Mouse (Mus musculus): ENCODE measurements around the gene Uox. TPM values are rescaled to one million over a fixed set of nuclear protein-coding genes. Genes with fewer than 3 reads are reported as not detected.

Gene Uox
- total and polyA plus RNA-seq, 2 experiments from 2014 or later, result 0.16 to 0.20 TPM

DNA sequence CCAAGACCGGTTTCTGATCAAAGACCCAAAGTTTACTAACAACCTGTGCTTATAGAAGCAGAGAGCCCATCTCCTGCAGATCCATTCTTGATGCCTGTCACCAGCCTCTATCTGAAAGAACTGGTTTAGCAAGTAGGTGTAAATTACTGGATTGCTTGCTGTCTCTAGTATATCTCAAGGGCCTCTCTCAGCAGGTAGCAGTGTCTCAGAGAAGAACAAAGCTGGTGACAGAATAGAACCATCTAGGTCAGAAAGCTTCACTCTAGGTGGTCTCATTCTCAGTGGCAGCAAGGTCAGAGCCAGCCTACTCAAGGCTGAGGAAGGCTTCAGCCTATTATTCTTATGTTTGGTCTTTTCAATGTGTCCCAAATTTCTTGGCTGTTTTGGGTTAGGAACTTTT, 26.6 kb upstream of the Uox start:
- no peak overlapping the region for H3K4me3 ChIP-seq (ENCODE audit: low read length)
- no peak overlapping the region for H3K9ac ChIP-seq (replicated peaks; ENCODE audit: low read length)
- DNase-seq (ENCODE audit: low spot score) (no peak), ATAC-seq (no peak)
- H3K36me3 ChIP-seq (ENCODE audit: insufficient read depth, low read length), result no peaks in the 10 kb centered on the region
- TF ChIP-seq CTCF (IDR thresholded peaks at IDR 0.05; ENCODE audit: low read depth), result no peak
- no peaks in the 10 kb centered on the region for H3K27me3 ChIP-seq (ENCODE audit: insufficient read depth, low read length)
- H3K4me1 ChIP-seq (ENCODE audit: insufficient read depth, low read length), result no peaks in the 10 kb centered on the region
- no peak overlapping the region for H3K27ac ChIP-seq
- WGBS, result 27% methylated on average over 1 of the region's 1 CpGs
- H3K9me3 ChIP-seq (ENCODE audit: low read length), result no peaks in the 10 kb centered on the region
- no peak overlapping the region for H3K4me2 ChIP-seq (ENCODE audit: low read depth, low read length)

DNA sequence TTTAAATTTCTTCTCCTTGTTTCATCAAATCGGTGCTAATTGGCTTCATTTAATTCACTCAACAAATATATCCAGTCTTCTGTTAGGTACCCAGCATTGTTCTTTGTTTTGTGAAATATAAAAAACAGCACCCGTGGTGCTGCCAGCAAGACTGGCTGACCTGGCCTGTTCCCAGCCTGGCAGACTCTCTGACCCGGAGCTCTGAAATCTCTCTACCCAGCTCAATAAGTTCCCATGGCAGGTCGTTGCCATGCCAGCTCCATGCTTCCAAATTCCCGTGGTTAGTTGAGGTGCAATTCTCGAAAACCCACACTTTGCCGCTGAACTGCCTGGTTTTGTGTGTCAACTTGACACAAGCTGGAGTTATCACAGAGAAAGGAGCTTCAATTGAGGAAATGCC, 15.4 kb upstream of the Uox start:
- ATAC-seq, result no peak
- H3K27me3 ChIP-seq (ENCODE audit: insufficient read depth, low read length), result no peaks in the 10 kb centered on the region
- H3K4me2 ChIP-seq (ENCODE audit: low read depth, low read length), result no peak overlapping the region
- no peak for DNase-seq (ENCODE audit: low spot score)
- 53% methylated on average over 7 of the region's 7 CpGs for WGBS
- H3K36me3 ChIP-seq (ENCODE audit: insufficient read depth, low read length), result no peaks in the 10 kb centered on the region
- no peak for TF ChIP-seq CTCF (IDR thresholded peaks at IDR 0.05; ENCODE audit: low read depth)
- no peak overlapping the region for H3K9ac ChIP-seq (replicated peaks; ENCODE audit: low read length)
- H3K4me3 ChIP-seq (ENCODE audit: low read length), result no peak overlapping the region
- no peaks in the 10 kb centered on the region for H3K9me3 ChIP-seq (ENCODE audit: low read length)
- H3K27ac ChIP-seq, result no peak overlapping the region
- no peaks in the 10 kb centered on the region for H3K4me1 ChIP-seq (ENCODE audit: insufficient read depth, low read length)

DNA sequence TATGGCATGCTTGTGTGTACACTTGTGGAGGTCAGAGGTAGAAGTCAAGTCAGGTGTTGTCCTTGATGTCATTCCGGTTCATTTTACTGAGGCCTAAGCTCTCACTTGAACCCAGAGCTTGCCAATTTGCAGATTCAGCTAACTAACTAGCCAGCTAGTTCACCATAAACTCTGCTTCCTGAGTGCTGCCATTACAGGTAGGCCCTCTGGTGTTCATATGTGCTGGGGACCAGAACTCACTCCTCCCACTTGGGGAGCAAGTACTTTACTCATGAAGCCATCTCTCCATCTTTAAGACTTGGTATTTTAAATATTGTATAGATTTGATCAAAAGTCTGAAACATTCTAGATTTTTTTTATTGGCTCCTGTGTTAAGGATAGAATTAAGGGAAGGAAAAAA, 13.7 kb upstream of the Uox start:
- Histone ChIP-seq H3K36me3 (ENCODE audit: insufficient read depth, low read length) (no peaks in the 10 kb centered on the region), H3K9ac (replicated peaks; ENCODE audit: low read length) (no peak overlapping the region), H3K9me3 (ENCODE audit: low read length) (no peaks in the 10 kb centered on the region), H3K27ac (no peak overlapping the region), H3K4me3 (ENCODE audit: low read length) (no peak overlapping the region), H3K27me3 (ENCODE audit: insufficient read depth, low read length) (no peaks in the 10 kb centered on the region), H3K4me2 (ENCODE audit: low read depth, low read length) (no peak overlapping the region), H3K4me1 (ENCODE audit: insufficient read depth, low read length) (no peaks in the 10 kb centered on the region)
- 79% methylated on average over 1 of the region's 1 CpGs for WGBS
- DNase-seq (ENCODE audit: low spot score) (no peak), ATAC-seq (no peak)
- TF ChIP-seq CTCF (IDR thresholded peaks at IDR 0.05; ENCODE audit: low read depth), result peak; percentile 5; the same call in 1 of the 2 replicates

DNA sequence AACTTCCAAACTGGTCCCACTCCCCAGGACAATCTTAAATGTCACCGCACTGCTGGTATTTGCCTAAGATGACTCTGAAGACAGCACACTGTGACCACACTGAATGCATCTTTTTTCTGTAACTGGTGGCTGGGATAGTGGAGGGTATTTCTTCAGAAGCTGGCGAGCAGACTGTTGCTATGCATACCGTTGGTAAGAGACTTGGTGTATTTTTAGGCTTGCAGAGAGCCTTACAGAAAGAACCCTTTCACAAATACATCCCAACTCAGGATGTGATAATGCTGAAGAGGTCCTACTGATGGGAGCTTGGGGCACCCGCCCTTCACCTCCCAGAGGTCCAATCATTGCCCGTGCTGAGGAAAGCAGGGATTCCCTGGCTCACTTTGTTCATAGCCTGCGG, 12.7 kb upstream of the Uox start:
- WGBS, result 85% methylated on average over 6 of the region's 6 CpGs
- H3K27me3 ChIP-seq (ENCODE audit: insufficient read depth, low read length), result no peaks in the 10 kb centered on the region
- no peaks in the 10 kb centered on the region for H3K4me1 ChIP-seq (ENCODE audit: insufficient read depth, low read length)
- H3K36me3 ChIP-seq (ENCODE audit: insufficient read depth, low read length), result no peaks in the 10 kb centered on the region
- H3K9ac ChIP-seq (replicated peaks; ENCODE audit: low read length), result no peak overlapping the region
- no peak for DNase-seq (ENCODE audit: low spot score)
- TF ChIP-seq CTCF (IDR thresholded peaks at IDR 0.05; ENCODE audit: low read depth), result no peak
- no peak for ATAC-seq
- H3K4me3 ChIP-seq (ENCODE audit: low read length), result no peak overlapping the region
- H3K9me3 ChIP-seq (ENCODE audit: low read length), result no peaks in the 10 kb centered on the region
- no peak overlapping the region for H3K4me2 ChIP-seq (ENCODE audit: low read depth, low read length)
- H3K27ac ChIP-seq, result no peak overlapping the region

DNA sequence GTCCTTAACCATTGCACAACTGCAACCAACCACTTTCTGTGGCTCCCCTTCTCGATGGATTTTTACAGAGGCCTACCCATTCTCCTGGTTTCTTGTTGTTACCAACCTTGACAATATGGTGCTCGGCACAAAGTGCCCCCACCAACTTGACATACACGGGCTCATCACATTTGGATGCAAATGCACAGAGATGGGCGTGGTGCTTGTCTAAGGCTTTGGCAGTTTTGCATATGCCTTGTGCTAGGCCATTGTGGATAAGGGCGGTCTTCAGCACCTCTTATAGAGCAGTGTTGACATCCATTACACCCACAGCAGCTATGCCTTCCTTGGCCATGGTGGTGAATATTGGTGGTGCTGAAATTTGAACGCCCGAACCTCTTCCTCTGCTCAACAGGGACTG, 7.3 kb upstream of the Uox start:
- DNase-seq (ENCODE audit: low spot score) (no peak), ATAC-seq (no peak)
- no peak overlapping the region for H3K4me2 ChIP-seq (ENCODE audit: low read depth, low read length)
- H3K9me3 ChIP-seq (ENCODE audit: low read length), result no peaks in the 10 kb centered on the region
- no peak overlapping the region for H3K27ac ChIP-seq
- H3K4me3 ChIP-seq (ENCODE audit: low read length), result no peak overlapping the region
- WGBS, result 93% methylated on average over 7 of the region's 7 CpGs
- no peak for TF ChIP-seq CTCF (IDR thresholded peaks at IDR 0.05; ENCODE audit: low read depth)
- no peaks in the 10 kb centered on the region for H3K4me1 ChIP-seq (ENCODE audit: insufficient read depth, low read length)
- no peaks in the 10 kb centered on the region for H3K36me3 ChIP-seq (ENCODE audit: insufficient read depth, low read length)
- no peaks in the 10 kb centered on the region for H3K27me3 ChIP-seq (ENCODE audit: insufficient read depth, low read length)
- H3K9ac ChIP-seq (replicated peaks; ENCODE audit: low read length), result no peak overlapping the region

DNA sequence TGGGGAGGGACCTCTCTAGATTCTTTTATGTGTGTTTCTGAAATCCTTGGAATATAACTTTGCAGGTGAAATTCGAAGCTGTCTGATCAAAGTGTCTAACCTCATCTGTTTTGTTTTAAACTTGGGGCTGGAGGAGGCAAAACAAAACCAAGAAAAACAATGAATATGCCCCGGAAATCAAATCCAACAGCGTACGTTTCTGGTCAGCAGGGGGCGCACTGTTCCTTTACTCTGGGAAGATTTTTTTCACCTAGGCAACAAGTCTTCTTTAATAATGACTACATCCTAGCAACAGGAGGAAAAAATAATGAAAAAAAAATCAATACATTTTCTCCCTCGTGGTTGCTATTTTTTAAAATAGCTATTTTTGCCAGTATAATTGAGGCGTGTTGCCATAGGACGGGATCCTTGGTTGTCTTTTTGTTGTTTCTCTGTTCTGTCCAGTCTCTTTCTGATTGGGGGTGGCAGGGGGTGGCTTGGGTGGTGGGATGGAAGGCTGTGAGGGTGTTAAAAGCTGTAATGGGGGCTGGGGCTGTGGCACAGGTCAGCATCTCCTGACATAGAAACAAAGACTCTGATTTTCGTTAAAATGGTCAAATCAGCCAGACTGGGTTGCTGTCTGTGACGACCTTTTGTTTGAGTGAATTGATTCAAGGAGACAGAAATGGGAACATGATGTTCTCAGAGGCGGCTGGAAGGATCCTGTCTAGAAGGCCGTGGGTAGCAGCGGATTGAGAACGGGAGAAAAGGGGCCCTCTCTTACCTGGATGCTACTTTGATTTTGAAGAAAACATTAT, 5.8 kb upstream of the Uox start:
- peak overlapping the region; percentile 62 for H3K27ac ChIP-seq
- no peaks in the 10 kb centered on the region for H3K4me1 ChIP-seq (ENCODE audit: insufficient read depth, low read length)
- no peaks in the 10 kb centered on the region for H3K9me3 ChIP-seq (ENCODE audit: low read length)
- DNase-seq (ENCODE audit: low spot score), result peak; percentile 92
- no peak overlapping the region for H3K4me3 ChIP-seq (ENCODE audit: low read length)
- H3K27me3 ChIP-seq (ENCODE audit: insufficient read depth, low read length), result no peaks in the 10 kb centered on the region
- no peaks in the 10 kb centered on the region for H3K36me3 ChIP-seq (ENCODE audit: insufficient read depth, low read length)
- peak; percentile 79 for TF ChIP-seq CTCF (IDR thresholded peaks at IDR 0.05; ENCODE audit: low read depth)
- peak overlapping the region; percentile 33; the same call in 1 of the 2 replicates for H3K4me2 ChIP-seq (ENCODE audit: low read depth, low read length)
- H3K9ac ChIP-seq (replicated peaks; ENCODE audit: low read length), result no peak overlapping the region
- peak; percentile 69 for ATAC-seq
- WGBS, result 23% methylated on average over 14 of the region's 14 CpGs

DNA sequence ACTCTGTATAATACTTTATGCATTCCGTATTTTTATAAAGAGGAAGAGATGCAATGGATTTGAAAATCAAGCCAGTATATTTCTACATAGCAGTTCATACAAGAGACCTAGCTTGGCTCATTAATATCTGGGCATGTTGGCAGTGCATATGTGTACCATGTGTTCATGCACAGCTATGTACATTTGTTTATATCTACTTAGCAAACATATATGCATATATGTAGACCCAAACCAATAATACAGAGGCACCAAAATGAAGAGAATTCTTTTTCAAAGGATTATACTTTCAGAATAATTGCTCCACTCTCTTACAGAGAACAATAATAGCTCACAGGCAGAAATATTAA, 5.2 kb upstream of the Uox start:
- Histone ChIP-seq H3K27ac (0 out of 2 replicates have a peak overlapping the region, but pooled peaks have one; percentile 62), H3K36me3 (ENCODE audit: insufficient read depth, low read length) (no peaks in the 10 kb centered on the region), H3K4me3 (ENCODE audit: low read length) (no peak overlapping the region), H3K4me1 (ENCODE audit: insufficient read depth, low read length) (no peaks in the 10 kb centered on the region), H3K9me3 (ENCODE audit: low read length) (no peaks in the 10 kb centered on the region), H3K9ac (replicated peaks; ENCODE audit: low read length) (no peak overlapping the region), H3K27me3 (ENCODE audit: insufficient read depth, low read length) (no peaks in the 10 kb centered on the region), H3K4me2 (ENCODE audit: low read depth, low read length) (no peak overlapping the region)
- no peak for TF ChIP-seq CTCF (IDR thresholded peaks at IDR 0.05; ENCODE audit: low read depth)
- WGBS, result 92% methylated on average over 1 of the region's 1 CpGs
- DNase-seq (ENCODE audit: low spot score), result no peak
- no peak for ATAC-seq
